Mouse (Mus musculus): ENCODE data around the gene Marc2. TPM values are rescaled to one million over a fixed set of nuclear protein-coding genes. Genes with fewer than 3 reads are reported as not detected.

Marc2 gene
- polyA plus RNA-seq, 1 experiment from 2014 or later = 204 TPM

- no peak overlapping the region for H3K4me3 ChIP-seq
- peaks cover 11% of the 10 kb centered on the region; the same call in 1 of the 2 replicates for H3K4me1 ChIP-seq
- no peak overlapping the region for H3K4me2 ChIP-seq
- no peaks in the 10 kb centered on the region for H3K27me3 ChIP-seq
- H3K36me3 ChIP-seq = no peaks in the 10 kb centered on the region
- H3K9ac ChIP-seq = no peak overlapping the region
- no peaks in the 10 kb centered on the region for H3K9me3 ChIP-seq
- WGBS = 69% methylated on average over 1 of the region's 1 CpGs
- ATAC-seq (ENCODE audit: insufficient number of reproducible peaks, low FRiP score, low TSS enrichment, low read depth) = no peak
- H3K27ac ChIP-seq = no peak overlapping the region
These were observed 25.3 kb upstream of the Marc2 start for GRCm38 (mm10) chr1:184871506-184871905.

DNA sequence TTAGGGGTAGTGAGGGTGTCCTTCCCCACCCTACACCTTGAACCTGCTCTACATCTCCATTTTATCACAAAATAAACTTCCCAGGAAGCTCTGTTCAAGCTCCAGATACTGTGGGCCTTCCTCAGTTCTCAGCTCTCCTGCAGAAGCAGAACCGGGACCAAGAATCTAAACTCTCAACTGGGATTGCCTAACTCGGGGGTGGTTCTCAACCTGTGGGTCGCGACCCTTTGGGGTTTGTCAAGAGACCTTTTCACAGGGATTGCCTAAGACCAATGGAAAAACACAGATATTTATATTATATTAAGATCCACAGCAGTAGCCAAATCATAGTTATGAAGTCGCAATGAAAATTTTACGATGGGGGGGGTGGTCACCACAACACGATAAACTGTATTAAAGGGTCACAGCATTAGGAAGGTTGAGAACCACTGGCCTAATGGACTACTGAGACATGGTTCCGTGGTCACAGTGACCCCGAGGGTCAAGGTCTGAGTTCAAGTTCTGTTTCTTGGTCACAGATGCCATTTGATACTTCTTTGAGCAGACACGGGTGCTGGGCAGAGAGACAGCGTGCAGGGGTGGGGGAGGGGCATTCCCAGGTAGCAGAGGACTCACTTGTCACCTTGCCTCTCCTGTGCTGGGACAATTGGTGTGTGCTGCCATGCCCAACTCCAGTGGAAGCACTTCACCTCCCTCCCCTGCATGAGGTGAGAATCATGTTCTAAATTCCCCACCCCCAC is 24.6 kb upstream of the Marc2 start:
- no peak overlapping the region for H3K27ac ChIP-seq
- 82% methylated on average over 11 of the region's 11 CpGs for WGBS
- ATAC-seq (ENCODE audit: insufficient number of reproducible peaks, low FRiP score, low TSS enrichment, low read depth) = no peak

DNA sequence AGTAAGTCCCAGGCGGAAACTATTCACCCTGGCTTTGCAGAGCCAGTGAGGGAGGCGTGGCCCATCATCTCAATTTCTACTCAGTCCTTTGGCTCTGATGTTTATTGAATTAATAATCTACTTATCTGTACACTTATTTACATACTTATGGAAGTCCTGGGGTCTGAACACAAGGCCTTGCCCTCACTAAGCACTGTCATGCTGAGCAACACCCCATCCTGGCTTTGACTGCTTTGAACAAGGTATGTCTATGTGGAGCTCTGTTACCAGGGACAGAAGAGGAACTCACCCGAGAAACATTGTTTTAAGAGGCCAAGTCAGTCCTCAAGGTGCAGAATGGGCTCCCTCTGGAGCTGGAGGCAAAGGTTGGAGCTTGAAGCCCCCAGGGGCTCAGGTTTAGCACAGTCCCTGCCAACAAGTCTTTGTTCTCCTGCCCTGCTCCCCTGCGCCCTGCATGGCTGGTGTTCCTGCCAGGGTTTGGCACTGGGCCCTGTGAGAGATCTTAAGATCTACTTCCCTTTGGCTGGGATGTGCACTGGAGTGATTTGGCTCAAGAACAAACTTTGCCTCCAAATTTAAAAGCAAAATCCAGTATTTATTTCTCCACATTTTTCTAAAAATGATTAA is 23.8 kb upstream of the Marc2 start:
- no peak overlapping the region for H3K27ac ChIP-seq

More for the DNA sequence above, 24.6 kb upstream of the Marc2 start:
- Histone ChIP-seq H3K4me2 (no peak overlapping the region), H3K9me3 (no peaks in the 10 kb centered on the region), H3K9ac (no peak overlapping the region), H3K27me3 (no peaks in the 10 kb centered on the region), H3K36me3 (no peaks in the 10 kb centered on the region), H3K4me3 (no peak overlapping the region), H3K4me1 (peaks cover 11% of the 10 kb centered on the region; the same call in 1 of the 2 replicates)

DNA sequence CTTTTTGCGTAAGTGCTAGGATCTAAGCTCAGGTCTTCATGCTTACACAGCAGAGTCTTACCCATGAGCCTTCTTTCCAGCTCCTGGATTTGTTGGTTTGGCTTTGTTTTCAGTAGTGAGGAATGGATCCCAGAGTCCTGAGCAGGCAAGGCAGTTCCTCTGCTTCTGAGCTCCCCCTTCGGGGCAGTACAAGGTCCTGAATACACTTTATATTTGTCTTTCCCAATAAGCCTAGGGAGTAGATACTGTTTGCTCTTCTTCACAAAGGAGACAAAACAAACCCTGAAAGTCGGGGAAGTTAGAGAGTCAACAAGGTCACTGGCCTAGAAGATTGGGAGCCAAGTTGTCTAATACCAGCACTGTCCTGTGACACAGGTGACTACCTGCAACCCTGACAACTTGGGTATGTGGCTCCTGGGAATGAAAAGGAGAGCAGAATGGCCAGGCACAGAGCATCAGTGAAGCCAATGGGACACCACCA is 21.4 kb upstream of the Marc2 start:
- H3K4me3 ChIP-seq = no peak overlapping the region
- no peak for ATAC-seq (ENCODE audit: insufficient number of reproducible peaks, low FRiP score, low TSS enrichment, low read depth)
- no peak overlapping the region for H3K9ac ChIP-seq
- 79% methylated on average over 3 of the region's 3 CpGs for WGBS
- no peaks in the 10 kb centered on the region for H3K27me3 ChIP-seq
- no peaks in the 10 kb centered on the region for H3K9me3 ChIP-seq
- no peak overlapping the region for H3K4me2 ChIP-seq
- H3K36me3 ChIP-seq = no peaks in the 10 kb centered on the region
- H3K27ac ChIP-seq = no peak overlapping the region
- peaks cover 11% of the 10 kb centered on the region; the same call in 1 of the 2 replicates for H3K4me1 ChIP-seq

More for the DNA sequence above, 23.8 kb upstream of the Marc2 start:
- no peak for ATAC-seq (ENCODE audit: insufficient number of reproducible peaks, low FRiP score, low TSS enrichment, low read depth)
- Histone ChIP-seq H3K9ac (no peak overlapping the region), H3K4me3 (no peak overlapping the region), H3K4me1 (peaks cover 11% of the 10 kb centered on the region; the same call in 1 of the 2 replicates), H3K4me2 (no peak overlapping the region), H3K36me3 (no peaks in the 10 kb centered on the region), H3K27me3 (no peaks in the 10 kb centered on the region), H3K9me3 (no peaks in the 10 kb centered on the region)
- 60% methylated on average over 4 of the region's 4 CpGs for WGBS

DNA sequence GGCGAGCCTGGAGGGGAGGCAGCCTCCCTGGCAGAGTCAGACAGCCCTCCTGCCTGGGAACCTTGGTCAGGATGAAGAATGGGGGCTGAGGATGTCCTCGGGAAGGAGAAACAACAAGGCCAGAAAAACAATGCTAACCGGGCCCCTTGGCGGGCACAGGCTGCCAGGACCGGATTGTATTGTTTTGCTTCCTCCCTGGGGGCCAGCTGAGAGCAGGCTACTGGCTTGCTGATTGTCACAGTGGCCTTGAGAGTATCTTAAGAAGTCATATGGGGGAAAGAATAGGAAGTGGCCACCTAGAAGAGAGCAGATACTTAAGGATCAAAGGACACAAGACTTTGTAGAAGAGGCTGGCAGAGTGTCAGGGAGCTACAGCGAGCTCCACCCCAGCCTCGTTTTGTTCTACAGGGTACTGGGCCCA is 18.1 kb upstream of the Marc2 start:
- 43% methylated on average over 7 of the region's 7 CpGs for WGBS
- Histone ChIP-seq H3K9ac (no peak overlapping the region), H3K4me2 (no peak overlapping the region), H3K27me3 (no peaks in the 10 kb centered on the region), H3K4me1 (no peaks in the 10 kb centered on the region), H3K9me3 (no peaks in the 10 kb centered on the region), H3K36me3 (no peaks in the 10 kb centered on the region), H3K4me3 (no peak overlapping the region), H3K27ac (no peak overlapping the region)
- ATAC-seq (ENCODE audit: insufficient number of reproducible peaks, low FRiP score, low TSS enrichment, low read depth) = no peak

DNA sequence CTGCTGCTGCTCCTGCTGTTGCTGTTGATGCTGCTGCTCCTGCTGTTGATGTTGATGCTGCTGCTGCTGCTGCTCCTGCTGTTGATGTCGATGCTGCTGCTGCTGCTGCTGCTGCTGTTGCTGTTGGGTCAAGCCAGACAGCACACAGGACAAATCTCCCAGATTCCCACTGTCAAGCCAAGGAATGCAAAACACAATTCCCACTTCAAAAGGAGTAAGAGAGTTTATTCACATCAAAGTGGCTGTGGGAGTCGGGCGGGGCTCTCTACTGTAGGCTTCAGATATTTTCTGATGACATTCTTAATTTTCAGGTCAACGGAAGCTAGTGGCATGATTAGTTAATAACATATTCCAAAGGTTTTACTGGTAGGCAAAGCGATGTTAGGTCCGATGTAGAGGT is 16.4 kb upstream of the Marc2 start:
- no peaks in the 10 kb centered on the region for H3K9me3 ChIP-seq
- H3K4me3 ChIP-seq = no peak overlapping the region
- no peak overlapping the region for H3K9ac ChIP-seq
- no peaks in the 10 kb centered on the region for H3K4me1 ChIP-seq
- H3K27me3 ChIP-seq = no peaks in the 10 kb centered on the region
- no peak for ATAC-seq (ENCODE audit: insufficient number of reproducible peaks, low FRiP score, low TSS enrichment, low read depth)
- no peak overlapping the region for H3K27ac ChIP-seq
- H3K4me2 ChIP-seq = no peak overlapping the region
- WGBS = 83% methylated on average over 6 of the region's 6 CpGs
- H3K36me3 ChIP-seq = no peaks in the 10 kb centered on the region

DNA sequence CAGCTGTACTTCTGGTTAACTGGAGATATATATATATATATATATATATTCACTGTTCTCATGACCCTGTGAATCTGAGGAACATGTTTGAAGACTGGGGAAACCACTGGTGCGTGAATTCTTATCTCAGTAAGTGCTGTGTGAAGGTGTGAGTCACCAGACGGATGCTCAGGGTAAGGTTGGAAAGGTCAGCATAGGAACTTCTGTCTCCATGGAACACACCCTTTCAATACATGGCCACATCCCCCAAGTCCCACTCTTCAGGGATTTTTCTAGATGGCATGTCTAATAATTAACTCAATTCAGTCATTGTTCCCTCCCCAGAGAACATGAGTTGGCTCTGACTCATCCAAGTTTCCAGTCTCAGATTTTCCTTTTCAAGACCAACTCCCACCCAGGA is 15.3 kb upstream of the Marc2 start:
- WGBS = 77% methylated on average over 2 of the region's 2 CpGs
- H3K4me2 ChIP-seq = no peak overlapping the region
- no peaks in the 10 kb centered on the region for H3K4me1 ChIP-seq
- H3K27ac ChIP-seq = no peak overlapping the region
- H3K9me3 ChIP-seq = no peaks in the 10 kb centered on the region
- H3K27me3 ChIP-seq = no peaks in the 10 kb centered on the region
- no peak overlapping the region for H3K9ac ChIP-seq
- no peak for ATAC-seq (ENCODE audit: insufficient number of reproducible peaks, low FRiP score, low TSS enrichment, low read depth)
- no peaks in the 10 kb centered on the region for H3K36me3 ChIP-seq
- H3K4me3 ChIP-seq = no peak overlapping the region

DNA sequence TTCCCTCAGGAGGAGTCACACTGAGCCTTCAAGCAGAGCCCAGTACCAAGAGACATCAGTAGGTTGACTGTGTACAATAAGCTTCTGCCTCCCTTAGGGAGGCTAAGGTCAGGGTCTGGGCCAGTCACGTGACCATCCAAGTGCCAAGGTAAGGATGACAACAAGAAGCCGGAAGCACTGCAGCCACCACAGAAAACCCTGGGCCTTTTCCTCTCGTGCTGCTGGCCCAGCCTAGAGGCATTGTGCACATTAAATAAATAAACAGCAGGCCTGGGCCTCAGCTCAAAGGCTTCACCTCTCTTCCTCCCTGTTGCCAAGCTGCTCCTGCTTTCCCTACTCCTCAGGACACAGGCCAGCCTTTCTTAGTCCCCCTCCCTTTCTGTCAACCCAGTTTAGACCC is 14.0 kb upstream of the Marc2 start:
- H3K27ac ChIP-seq = no peak overlapping the region
- H3K4me2 ChIP-seq = no peak overlapping the region
- no peak overlapping the region for H3K4me3 ChIP-seq
- no peak overlapping the region for H3K9ac ChIP-seq
- no peaks in the 10 kb centered on the region for H3K4me1 ChIP-seq
- no peaks in the 10 kb centered on the region for H3K27me3 ChIP-seq
- no peak for ATAC-seq (ENCODE audit: insufficient number of reproducible peaks, low FRiP score, low TSS enrichment, low read depth)
- 51% methylated on average over 3 of the region's 3 CpGs for WGBS
- H3K9me3 ChIP-seq = no peaks in the 10 kb centered on the region
- H3K36me3 ChIP-seq = no peaks in the 10 kb centered on the region

DNA sequence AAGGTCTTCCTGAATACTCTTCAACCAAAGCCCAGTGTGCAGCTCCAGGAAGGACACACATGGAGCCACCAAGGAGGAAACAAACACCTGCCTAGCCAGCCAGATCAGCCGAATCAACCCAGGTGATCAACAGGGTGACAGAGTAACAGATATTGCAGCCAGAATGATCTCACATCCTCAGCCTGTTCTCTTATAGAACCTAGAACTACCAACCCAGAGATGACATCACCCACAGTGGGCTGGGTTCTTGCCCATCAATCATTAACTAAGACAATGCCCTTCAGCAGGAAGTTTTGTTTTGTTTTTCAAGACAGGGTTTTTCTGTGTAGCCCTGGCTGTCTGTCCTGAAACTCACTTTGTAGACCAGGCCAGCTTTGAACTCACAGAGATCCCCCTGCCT is 12.0 kb upstream of the Marc2 start:
- ATAC-seq (ENCODE audit: insufficient number of reproducible peaks, low FRiP score, low TSS enrichment, low read depth) = no peak
- no peaks in the 10 kb centered on the region for H3K27me3 ChIP-seq
- no peak overlapping the region for H3K4me2 ChIP-seq
- H3K9ac ChIP-seq = no peak overlapping the region
- H3K9me3 ChIP-seq = no peaks in the 10 kb centered on the region
- no peak overlapping the region for H3K27ac ChIP-seq
- 93% methylated on average over 1 of the region's 1 CpGs for WGBS
- peaks cover 8% of the 10 kb centered on the region; the same call in 1 of the 2 replicates for H3K4me1 ChIP-seq
- no peak overlapping the region for H3K4me3 ChIP-seq
- no peaks in the 10 kb centered on the region for H3K36me3 ChIP-seq

GRCm38 (mm10) chr1:184857216-184857615 is 11.0 kb upstream of the Marc2 start:
- peaks cover 14% of the 10 kb centered on the region for H3K4me1 ChIP-seq
- 82% methylated on average over 9 of the region's 9 CpGs for WGBS
- ATAC-seq (ENCODE audit: insufficient number of reproducible peaks, low FRiP score, low TSS enrichment, low read depth) = no peak
- no peak overlapping the region for H3K4me2 ChIP-seq
- no peak overlapping the region for H3K4me3 ChIP-seq
- no peak overlapping the region for H3K9ac ChIP-seq
- H3K36me3 ChIP-seq = no peaks in the 10 kb centered on the region
- no peaks in the 10 kb centered on the region for H3K9me3 ChIP-seq
- no peak overlapping the region for H3K27ac ChIP-seq
- no peaks in the 10 kb centered on the region for H3K27me3 ChIP-seq

GRCm38 (mm10) chr1:184853922-184854321 is 7.7 kb upstream of the Marc2 start:
- Histone ChIP-seq H3K4me2 (no peak overlapping the region), H3K4me1 (peaks cover 19% of the 10 kb centered on the region), H3K9ac (no peak overlapping the region), H3K27ac (0 out of 2 replicates have a peak overlapping the region, but pooled peaks have one; percentile 18), H3K36me3 (no peaks in the 10 kb centered on the region), H3K27me3 (no peaks in the 10 kb centered on the region), H3K9me3 (no peaks in the 10 kb centered on the region), H3K4me3 (no peak overlapping the region)
- no peak for ATAC-seq (ENCODE audit: insufficient number of reproducible peaks, low FRiP score, low TSS enrichment, low read depth)
- 61% methylated on average over 3 of the region's 3 CpGs for WGBS

DNA sequence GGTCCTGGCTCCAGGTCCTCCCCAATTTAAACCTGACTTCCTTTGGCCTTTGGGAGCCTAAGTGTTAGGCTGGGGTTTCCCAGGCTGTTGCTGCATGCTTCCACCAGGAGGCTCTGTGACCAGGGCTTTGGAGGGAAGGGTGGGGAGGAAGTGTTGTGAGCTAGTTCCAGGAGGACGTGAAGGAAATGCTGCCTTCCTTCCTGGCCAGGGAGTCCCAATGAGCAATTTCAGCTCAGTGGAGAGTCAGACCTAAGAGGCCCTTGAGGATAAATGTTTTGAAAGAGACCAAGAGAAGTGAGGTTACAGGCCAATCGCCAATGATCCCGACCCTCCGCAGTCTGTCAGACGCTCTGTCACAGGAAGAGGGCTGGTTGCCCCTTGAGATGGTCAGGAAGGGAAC is 7.1 kb upstream of the Marc2 start:
- Histone ChIP-seq H3K4me2 (peak overlapping the region; percentile 29; the same call in 1 of the 2 replicates), H3K27ac (0 out of 2 replicates have a peak overlapping the region, but pooled peaks have one; percentile 18), H3K27me3 (no peaks in the 10 kb centered on the region), H3K9ac (no peak overlapping the region), H3K4me1 (peaks cover 19% of the 10 kb centered on the region), H3K36me3 (no peaks in the 10 kb centered on the region), H3K4me3 (peak overlapping the region; percentile 15; the same call in 1 of the 2 replicates), H3K9me3 (no peaks in the 10 kb centered on the region)
- no peak for ATAC-seq (ENCODE audit: insufficient number of reproducible peaks, low FRiP score, low TSS enrichment, low read depth)
- 15% methylated on average over 5 of the region's 5 CpGs for WGBS
